Mouse (Mus musculus) frontal cortex, postnatal 25 days (tissue): ENCODE measurements around the gene Ano9.

Experiments used
- DNase-seq, 2 experiments: peaks; one replicate each; pipeline ENCODE4 v3.0.0; 2022; ENCODE audit warnings: low spot score in 2 of 2

Gene Ano9

GRCm38 (mm10) chr7:141062525-141062924, 55.1 kb downstream of the Ano9 start:
- no peak for DNase-seq

- DNase-seq: no peak
Measured at GRCm38 (mm10) chr7:141061269-141061692, 56.3 kb downstream of the Ano9 start.

- peak; percentile 79 to 89 for DNase-seq
Measured at GRCm38 (mm10) chr7:141060426-141061242, 57.0 kb downstream of the Ano9 start, which contains the start of gene B4galnt4. Gene B4galnt4 (plus strand): TSS chr7:141061104.

- DNase-seq: no peak
Measured at GRCm38 (mm10) chr7:141059929-141060328, 57.7 kb downstream of the Ano9 start.

GRCm38 (mm10) chr7:141058601-141059341, 58.8 kb downstream of the Ano9 start:
- DNase-seq: no peak

GRCm38 (mm10) chr7:141057541-141057940, 60.1 kb downstream of the Ano9 start:
- no peak for DNase-seq

- DNase-seq: no peak
Measured at GRCm38 (mm10) chr7:141056976-141057375, 60.6 kb downstream of the Ano9 start.

GRCm38 (mm10) chr7:141055785-141056184, 61.8 kb downstream of the Ano9 start:
- no peak for DNase-seq

- DNase-seq: no peak
Measured at GRCm38 (mm10) chr7:141052421-141052820, 65.2 kb downstream of the Ano9 start.

- DNase-seq: no peak
Measured at GRCm38 (mm10) chr7:141052016-141052415, 65.6 kb downstream of the Ano9 start.
